ENCODE assay signal across 25 mouse cellular contexts in the genomic region with DNA sequence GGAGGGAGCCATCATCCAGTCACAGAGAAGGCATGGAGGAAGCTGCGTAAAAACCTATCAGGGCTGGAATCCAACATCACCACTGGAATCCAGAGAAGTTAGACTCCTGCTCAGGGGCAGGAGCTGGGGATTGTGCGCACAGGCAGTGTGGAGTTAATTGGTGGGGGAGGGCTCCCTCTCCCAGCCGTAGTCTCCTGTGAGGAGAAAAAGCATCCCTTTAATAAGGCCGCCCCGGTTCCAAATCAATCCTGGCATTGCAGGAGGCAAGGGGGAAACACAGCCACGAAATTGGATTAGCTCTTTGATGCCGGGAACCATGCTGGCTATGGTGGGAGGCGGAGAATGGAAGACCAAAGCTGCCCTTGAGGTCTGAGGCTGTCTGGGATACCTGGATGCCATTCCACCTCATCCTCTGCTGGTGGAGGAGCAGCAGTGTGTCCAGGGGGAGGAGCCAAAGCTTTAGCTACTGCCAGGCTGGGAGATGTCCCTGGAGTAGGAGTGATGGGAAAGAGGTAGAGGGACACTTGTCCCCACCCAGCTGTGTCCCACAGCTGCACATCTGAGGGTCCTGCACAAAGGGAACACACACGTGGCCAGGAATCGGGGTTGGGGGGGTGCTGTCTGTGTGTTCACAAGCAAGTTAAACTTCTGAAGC. TPM values are rescaled to one million over a fixed set of nuclear protein-coding genes. Genes with fewer than 3 reads are reported as not detected.
DNase-seq lines count a peak whose midpoint lies in the region; ATAC-seq and TF ChIP-seq lines count a peak whose summit lies in the region.
"Had no signal": no experiment of that assay in that cellular context is flagged by ENCODE, and none has a peak within 500 bp of the region (broad histone marks: within the 10 kb centered on the region; RNA-seq: fewer than 3 reads in every experiment).

No protein-coding gene starts in this region.

- no peak for TF ChIP-seq POLR2A in brain, embryonic 14.5 days (IDR thresholded peaks at IDR 0.05; ENCODE audit: borderline replicate concordance, extremely low read depth, insufficient read depth, insufficient read length, poor library complexity, severe bottlenecking)

- H3K4me1 ChIP-seq in hindbrain, embryonic 10.5 days (replicated peaks), result peaks cover 31% of the 10 kb centered on the region
- peaks cover 18% of the 10 kb centered on the region for H3K4me1 ChIP-seq in hindbrain, embryonic 16.5 days (ENCODE audit: control insufficient read depth, insufficient read depth, low read depth, low read length)
- H3K4me1 ChIP-seq in hindbrain, embryonic 14.5 days (replicated peaks; ENCODE audit: control insufficient read depth, insufficient read depth, low read length), result peaks cover 19% of the 10 kb centered on the region
- H3K4me1 ChIP-seq in midbrain, embryonic 14.5 days (ENCODE audit: control insufficient read depth, insufficient read depth, low read length), result peaks cover 13% of the 10 kb centered on the region

- H3K4me3 ChIP-seq in hindbrain, embryonic 10.5 days, result no peak overlapping the region
- H3K4me3 ChIP-seq in hindbrain, embryonic 16.5 days (ENCODE audit: low read length), result no peak overlapping the region
- H3K4me3 ChIP-seq in hindbrain, embryonic 14.5 days (replicated peaks; ENCODE audit: low read length), result no peak overlapping the region
- no peak overlapping the region for H3K4me3 ChIP-seq in midbrain, embryonic 14.5 days (replicated peaks; ENCODE audit: low read depth, low read length)
- H3K4me3 ChIP-seq: kidney, embryonic 15.5 days; limb, embryonic 13.5 days; liver, embryonic 12.5 days had no signal

- no peaks in the 10 kb centered on the region for H3K36me3 ChIP-seq in hindbrain, embryonic 10.5 days
- no peaks in the 10 kb centered on the region for H3K36me3 ChIP-seq in hindbrain, embryonic 16.5 days (ENCODE audit: control insufficient read depth, insufficient read depth, low read length)
- H3K36me3 ChIP-seq in hindbrain, embryonic 14.5 days (replicated peaks; ENCODE audit: control insufficient read depth, insufficient read depth), result no peaks in the 10 kb centered on the region
- H3K36me3 ChIP-seq in midbrain, embryonic 14.5 days (ENCODE audit: control insufficient read depth, insufficient read depth, low read length), result no peaks in the 10 kb centered on the region
- H3K36me3 ChIP-seq: G1E; kidney, embryonic 15.5 days; limb, embryonic 13.5 days; liver, embryonic 12.5 days had no signal

- ATAC-seq in hindbrain, embryonic 16.5 days, result no peak
- ATAC-seq in hindbrain, embryonic 14.5 days (ENCODE audit: low FRiP score), result peak; percentile 35; the same call in 1 of the 2 replicates
- peak; percentile 62; the same call in 1 of the 2 replicates for ATAC-seq in midbrain, embryonic 14.5 days (ENCODE audit: low FRiP score, low TSS enrichment)
- ATAC-seq: intestine, embryonic 16.5 days; liver, embryonic 12.5 days had no signal

- TF ChIP-seq CTCF in brain, embryonic 14.5 days (IDR thresholded peaks at IDR 0.05; ENCODE audit: borderline replicate concordance, extremely low read depth, insufficient read depth, insufficient read length), result no peak

- H3K27ac ChIP-seq in hindbrain, embryonic 10.5 days, result peak overlapping the region; percentile 40
- no peak overlapping the region for H3K27ac ChIP-seq in hindbrain, embryonic 16.5 days (ENCODE audit: low read depth, low read length)
- 0 out of 2 replicates have a peak overlapping the region, but pooled peaks have one; percentile 14 for H3K27ac ChIP-seq in hindbrain, embryonic 14.5 days
- H3K27ac ChIP-seq in midbrain, embryonic 14.5 days (replicated peaks; ENCODE audit: low read depth, low read length), result no peak overlapping the region
- H3K27ac ChIP-seq: kidney, embryonic 15.5 days; limb, embryonic 13.5 days; liver, embryonic 12.5 days had no signal

- peaks cover 44% of the 10 kb centered on the region for H3K27me3 ChIP-seq in hindbrain, embryonic 10.5 days (ENCODE audit: insufficient read depth, poor library complexity, severe bottlenecking)
- peaks cover 4% of the 10 kb centered on the region for H3K27me3 ChIP-seq in hindbrain, embryonic 16.5 days (replicated peaks; ENCODE audit: control insufficient read depth, insufficient read depth, low read length)
- peaks cover 6% of the 10 kb centered on the region for H3K27me3 ChIP-seq in hindbrain, embryonic 14.5 days (ENCODE audit: control insufficient read depth, insufficient read depth, low read length)
- H3K27me3 ChIP-seq in midbrain, embryonic 14.5 days (ENCODE audit: control insufficient read depth, insufficient read depth, low read length), result peaks cover 7% of the 10 kb centered on the region

- H3K4me2 ChIP-seq in hindbrain, embryonic 16.5 days (ENCODE audit: low read length), result no peak overlapping the region
- H3K4me2 ChIP-seq in hindbrain, embryonic 14.5 days (replicated peaks), result no peak overlapping the region
- no peak overlapping the region for H3K4me2 ChIP-seq in midbrain, embryonic 14.5 days (ENCODE audit: low read length)
- H3K4me2 ChIP-seq: heart, embryonic 11.5 days; kidney, embryonic 15.5 days; limb, embryonic 13.5 days; liver, embryonic 12.5 days had no signal

- H3K9me3 ChIP-seq in hindbrain, embryonic 10.5 days, result no peaks in the 10 kb centered on the region
- no peaks in the 10 kb centered on the region for H3K9me3 ChIP-seq in hindbrain, embryonic 16.5 days (ENCODE audit: control insufficient read depth, low read length)
- H3K9me3 ChIP-seq in hindbrain, embryonic 14.5 days (ENCODE audit: control insufficient read depth, low read length), result no peaks in the 10 kb centered on the region
- no peaks in the 10 kb centered on the region for H3K9me3 ChIP-seq in midbrain, embryonic 14.5 days (ENCODE audit: control insufficient read depth, low read length)
- H3K9me3 ChIP-seq: G1E; kidney, embryonic 15.5 days; limb, embryonic 13.5 days; liver, embryonic 12.5 days had no signal

- WGBS in hindbrain, embryonic 10.5 days, result 17% methylated on average over 10 of the region's 10 CpGs
- WGBS in hindbrain, embryonic 16.5 days, result 22% methylated on average over 10 of the region's 10 CpGs
- WGBS in hindbrain, embryonic 14.5 days, result 18% methylated on average over 10 of the region's 10 CpGs
- WGBS in midbrain, embryonic 14.5 days, result 5% methylated on average over 10 of the region's 10 CpGs

- no peak for DNase-seq in hindbrain, embryonic 10.5 days (ENCODE audit: low spot score)
- peak; percentile 74 for DNase-seq in brain, embryonic 14.5 days (ENCODE audit: low read depth)
- DNase-seq in hindbrain, embryonic 14.5 days (ENCODE audit: low spot score), result no peak
- DNase-seq in midbrain, embryonic 14.5 days, result peak; percentile 72
- DNase-seq in frontal cortex, postnatal 10 days (ENCODE audit: low spot score in 2 of 2), result no peak
- DNase-seq in kidney, adult 9 months, result no peak
- DNase-seq: adrenal gland, adult 2 months; B cell, adult 2 months; cerebellum, adult 18-20 months; cerebellum, postnatal 25 days; embryo, embryonic 11 days; gastrocnemius, postnatal 14 days; heart, adult 11 months; kidney, postnatal 36 days; lung, adult 18-20 months; lung, postnatal 10 days; thymus, adult 18-20 months; thymus, postnatal 4 days had no signal

- H3K9ac ChIP-seq in hindbrain, embryonic 16.5 days (ENCODE audit: low read depth, low read length), result no peak overlapping the region
- H3K9ac ChIP-seq in hindbrain, embryonic 14.5 days, result no peak overlapping the region
- no peak overlapping the region for H3K9ac ChIP-seq in midbrain, embryonic 14.5 days (replicated peaks; ENCODE audit: low read length)
- H3K9ac ChIP-seq: kidney, embryonic 15.5 days; limb, embryonic 13.5 days; liver, embryonic 12.5 days had no signal

RNA-seq across cellular contexts. Expression of gene Syt2, which starts 7.3 kb away (rescaled TPM):
- 4.8 and 4.9 TPM in 2 replicates for polyA plus RNA-seq in hindbrain, embryonic 10.5 days (2016; fragmentation: Nextera tagmentation; extraction: Ambion mirVana)
- polyA plus RNA-seq in hindbrain, embryonic 16.5 days (2015; fragmentation: Nextera tagmentation; extraction: Ambion mirVana), result 11.9 and 14.9 TPM in 2 replicates
- polyA plus RNA-seq in brain, embryonic 14.5 days (2012; rRNA removed), result 2.0 and 5.7 TPM in 2 replicates
- polyA plus RNA-seq in hindbrain, embryonic 14.5 days (2014; fragmentation: Nextera tagmentation; extraction: Ambion mirVana), result 10.1 and 10.5 TPM in 2 replicates
- 1.3 and 2.1 TPM in 2 replicates for polyA plus RNA-seq in midbrain, embryonic 14.5 days (2014; fragmentation: Nextera tagmentation; extraction: Ambion mirVana)
- polyA plus RNA-seq: G1E had no signal

Comparison
In these comparisons a context has a peak if more than half of its experiments do, and no peak if none do; other contexts are left out.
1. H3K27ac ChIP-seq: peak in hindbrain, embryonic 10.5 days (single experiment) and hindbrain, embryonic 14.5 days (single experiment); none in hindbrain, embryonic 16.5 days (single experiment) and midbrain, embryonic 14.5 days (single experiment).
2. DNase-seq: peak in brain, embryonic 14.5 days (single experiment) and midbrain, embryonic 14.5 days (single experiment); none in hindbrain, embryonic 10.5 days (single experiment), hindbrain, embryonic 14.5 days (single experiment), frontal cortex, postnatal 10 days (0 of 2) and kidney, adult 9 months (single experiment).